Mouse (Mus musculus) cerebellum, postnatal 10 days (tissue): ENCODE measurements at regions not wholly inside any gene's neighbourhood (a gene's known extent, or its start where the extent isn't known, plus 50 kb on each side); places are given as distances from the start of the nearest gene placed in this dataset.

Experiments
- DNase-seq, 2 experiments: peaks; one replicate each; pipeline ENCODE4 v3.0.0; 2021; ENCODE audit warnings: mixed read lengths in 2 of 2

- DNase-seq: peak; percentile 41 to 44
Observed at GRCm38 (mm10) chr5:103305716-103306447, 94.7 kb upstream of the Mapk10 start.

DNA sequence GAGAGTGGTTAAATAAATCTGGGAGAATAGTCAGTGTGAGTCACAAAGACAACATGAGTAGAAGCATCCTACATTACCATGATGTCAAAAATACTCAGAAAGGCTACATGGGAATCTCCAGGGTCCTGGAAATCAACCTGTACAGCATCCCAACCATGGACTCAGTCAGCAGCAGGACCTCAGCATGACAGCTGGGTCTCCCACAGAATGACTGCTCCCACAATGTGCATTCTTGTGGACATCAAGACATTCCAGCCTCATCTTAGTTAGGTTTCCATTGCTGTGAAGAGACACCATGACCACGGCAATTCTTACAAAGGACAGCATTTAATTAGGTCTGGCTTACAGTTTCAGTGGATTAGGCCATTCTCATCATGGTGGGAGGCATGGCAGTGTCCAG is 93.8 kb upstream of the Mapk10 start:
- no peak for DNase-seq

DNA sequence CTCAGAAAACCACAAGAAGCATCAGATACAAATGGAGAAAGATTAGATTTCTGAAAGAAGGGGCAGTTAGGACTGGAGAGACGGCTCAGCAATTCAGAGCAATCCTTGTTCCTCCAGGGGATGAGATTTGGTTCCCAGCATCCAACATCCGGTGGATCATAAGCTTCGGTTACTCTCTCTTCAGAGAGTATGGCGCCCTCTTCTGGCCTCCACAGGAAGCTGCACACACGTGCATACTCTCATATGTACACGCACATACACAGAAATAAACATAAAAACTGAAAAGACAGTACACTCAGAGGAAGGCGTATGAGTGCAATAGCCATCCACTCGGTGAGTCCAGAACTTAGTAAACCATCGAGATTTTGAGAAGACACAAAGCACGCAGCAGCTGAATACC is 91.6 kb upstream of the Mapk10 start:
- DNase-seq: no peak

- DNase-seq: peak; percentile 46
Observed at GRCm38 (mm10) chr5:103301303-103301702, 90.2 kb upstream of the Mapk10 start.

- no peak for DNase-seq
Observed at GRCm38 (mm10) chr5:103293953-103294352, 82.8 kb upstream of the Mapk10 start.

GRCm38 (mm10) chr5:103291691-103292090 is 80.6 kb upstream of the Mapk10 start:
- no peak for DNase-seq

- no peak for DNase-seq
Observed at GRCm38 (mm10) chr5:103291219-103291618, 80.1 kb upstream of the Mapk10 start.

GRCm38 (mm10) chr5:103269206-103269605 is 58.1 kb upstream of the Mapk10 start:
- no peak for DNase-seq

GRCm38 (mm10) chr5:103264903-103265302 is 53.8 kb upstream of the Mapk10 start:
- no peak for DNase-seq

DNA sequence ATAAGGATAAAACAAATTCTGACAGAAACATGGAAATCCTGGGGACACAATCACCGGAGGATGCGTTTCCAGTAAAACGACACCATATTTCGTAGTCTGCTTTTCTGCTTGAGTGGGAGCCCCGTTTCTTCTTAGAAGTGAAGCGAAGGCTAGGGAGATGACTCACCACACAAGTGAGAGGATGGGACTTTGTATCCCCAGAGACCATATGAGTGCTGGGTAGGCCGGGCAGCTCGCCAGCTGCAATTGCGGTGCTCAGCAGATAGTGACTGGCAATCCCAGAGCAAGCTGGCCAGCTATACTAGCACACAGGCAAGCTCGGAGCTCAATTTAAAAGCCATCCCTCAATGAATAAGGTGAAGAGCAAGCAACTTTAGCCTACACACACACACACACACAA is 50.3 kb upstream of the Mapk10 start:
- DNase-seq: peak; percentile 47 to 50
